Mouse (Mus musculus) forebrain, embryonic 13.5 days (tissue): ENCODE measurements around the gene Igfbp2. TPM values are rescaled to one million over a fixed set of nuclear protein-coding genes. Genes with fewer than 3 reads are reported as not detected.

Experiments
- ATAC-seq: fragments of 200-750 bp; cut with Nextera tagmentation; 2 replicates; pipeline ENCODE4 v1.8.0; 2017
- H3K27ac ChIP-seq: fragments of 300-500 bp; sonication (generic); 2 replicates; pipeline ENCODE4 v1.5.1; 2015; ENCODE audit warnings: inconsistent platforms, mild to moderate bottlenecking, moderate library complexity
- H3K27me3 ChIP-seq: fragments of 300-500 bp; sonication (generic); 2 replicates; pipeline ENCODE4 v1.6.1; 2015; ENCODE audit warnings: mild to moderate bottlenecking, inconsistent platforms
- H3K36me3 ChIP-seq: fragments of 300-500 bp; sonication (generic); 2 replicates; pipeline ENCODE4 v1.6.1; 2015; ENCODE audit warnings: mild to moderate bottlenecking, inconsistent platforms; ENCODE audit not compliant: poor library complexity, severe bottlenecking
- H3K4me1 ChIP-seq: fragments of 300-500 bp; sonication (generic); 2 replicates; pipeline ENCODE4 v1.6.1; 2015; ENCODE audit warnings: inconsistent platforms
- H3K4me2 ChIP-seq: fragments of 300-500 bp; sonication (generic); 2 replicates; pipeline ENCODE4 v1.6.1; 2015; ENCODE audit warnings: inconsistent platforms, mild to moderate bottlenecking, moderate library complexity
- H3K4me3 ChIP-seq: fragments of 300-500 bp; sonication (generic); 2 replicates; pipeline ENCODE4 v1.5.1; 2015; ENCODE audit warnings: mild to moderate bottlenecking, inconsistent platforms
- H3K9ac ChIP-seq: fragments of 300-500 bp; sonication (generic); 2 replicates; pipeline ENCODE4 v1.6.1; 2015; ENCODE audit warnings: mild to moderate bottlenecking, inconsistent platforms
- H3K9me3 ChIP-seq: fragments of 300-500 bp; sonication (generic); replicated peaks from 2 replicates; pipeline ENCODE4 v1.6.1; 2016; ENCODE audit warnings: inconsistent platforms
- WGBS: fragments of 180-500 bp; shearing (Covaris S2); methylation state at CpG from one replicate; pipeline ENCODE4 v1.1.7; 2015; 5-methylcytosine and 5-hydroxymethylcytosine counted together
- polyA plus RNA-seq: library from polyadenylated mRNA; unstranded; fragments of >200 nt; fragmentation: Nextera tagmentation; extraction: Ambion mirVana; gene quantifications from 2 replicates; pipeline ENCODE4 v1.2.1, GENCODE M21; 2015

Gene Igfbp2
- 319 and 349 TPM in 2 replicates for polyA plus RNA-seq

DNA sequence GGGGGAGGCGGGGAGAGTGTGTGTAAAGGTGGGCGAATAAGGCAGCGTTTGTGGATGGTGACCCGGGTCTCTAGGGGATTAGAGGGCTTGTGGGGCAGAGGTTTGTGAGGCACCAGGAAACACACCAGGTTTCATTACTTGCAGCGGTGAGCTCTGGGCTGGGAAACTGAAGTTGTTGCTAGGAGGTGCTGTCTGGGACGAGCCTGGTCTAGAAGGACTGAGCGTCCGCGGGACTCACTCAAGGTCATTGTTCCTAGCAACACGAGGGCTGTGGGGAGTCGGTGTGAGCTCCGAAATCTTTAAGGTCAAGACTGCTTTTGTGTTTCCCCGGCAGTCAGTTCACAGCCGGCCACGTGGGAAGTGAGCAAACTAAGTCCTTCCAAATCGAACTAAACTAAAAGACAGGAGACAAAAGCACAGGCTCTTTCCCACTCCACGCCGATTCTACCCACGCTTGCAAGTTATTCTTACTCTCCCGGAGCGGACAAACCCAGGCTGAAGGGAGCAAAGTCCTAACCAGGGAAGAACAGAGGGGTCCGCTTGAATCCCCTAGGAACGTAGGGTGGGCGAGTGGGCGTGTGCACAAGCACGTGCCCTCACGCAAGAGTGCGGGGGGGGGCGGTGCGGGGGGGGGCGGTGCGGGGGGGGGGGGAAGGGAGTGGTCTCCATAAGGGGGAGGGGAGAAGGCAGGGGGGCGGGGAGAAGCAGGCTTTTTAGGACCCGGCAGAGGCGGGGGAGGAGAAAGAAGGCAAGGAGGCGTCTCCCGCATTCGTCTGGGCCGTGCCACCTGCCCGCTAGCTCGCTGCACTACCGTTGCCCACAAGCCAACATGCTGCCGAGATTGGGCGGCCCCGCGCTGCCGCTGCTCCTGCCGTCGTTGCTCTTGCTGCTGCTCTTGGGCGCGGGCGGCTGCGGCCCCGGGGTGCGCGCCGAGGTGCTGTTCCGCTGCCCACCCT, at the start of gene Igfbp2:
Gene Igfbp2, plus strand, starts transcription at position 753 of the 956 bp plus-strand sequence.
- Histone ChIP-seq H3K9ac (peak within 1 kb of the TSS; percentile 90), H3K4me1 (peaks cover 37% of the 10 kb centered on the region), H3K27me3 (no peaks in the 10 kb centered on the region), H3K4me2 (peak within 1 kb of the TSS; percentile 76), H3K4me3 (peak within 1 kb of the TSS; percentile 75), H3K9me3 (no peaks in the 10 kb centered on the region), H3K27ac (peak within 1 kb of the TSS; percentile 88), H3K36me3 (peaks cover 5% of the 10 kb centered on the region; the same call in 1 of the 2 replicates)
- WGBS, result under 1% methylated on average over 27 of the region's 58 CpGs
- ATAC-seq, result peak; percentile 86

DNA sequence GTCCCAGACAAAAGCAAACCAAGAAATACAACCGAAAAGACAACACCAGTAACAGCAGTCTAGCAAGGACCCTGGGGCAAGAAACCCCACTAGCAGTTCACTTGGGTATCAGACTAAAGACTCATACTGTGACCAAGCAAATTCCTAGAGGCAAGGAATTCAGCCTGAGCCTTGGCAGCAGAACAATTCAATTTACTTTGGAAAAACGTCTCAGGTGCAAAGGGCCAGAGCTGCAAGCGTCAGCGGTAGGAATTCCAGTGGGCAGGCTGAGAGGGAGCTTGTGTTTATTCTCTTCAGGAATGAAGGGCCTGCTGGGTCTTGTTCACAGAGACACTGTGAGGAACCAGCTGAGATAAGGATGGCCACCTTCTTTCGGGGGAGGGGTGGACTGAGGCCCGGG, 45.5 kb upstream of the Igfbp2 start:
- Histone ChIP-seq H3K9ac (no peak overlapping the region), H3K27ac (no peak overlapping the region), H3K4me3 (no peak overlapping the region), H3K36me3 (no peaks in the 10 kb centered on the region), H3K9me3 (no peaks in the 10 kb centered on the region), H3K27me3 (no peaks in the 10 kb centered on the region), H3K4me1 (no peaks in the 10 kb centered on the region), H3K4me2 (no peak overlapping the region)
- ATAC-seq, result no peak
- WGBS, result 27% methylated on average over 6 of the region's 6 CpGs

DNA sequence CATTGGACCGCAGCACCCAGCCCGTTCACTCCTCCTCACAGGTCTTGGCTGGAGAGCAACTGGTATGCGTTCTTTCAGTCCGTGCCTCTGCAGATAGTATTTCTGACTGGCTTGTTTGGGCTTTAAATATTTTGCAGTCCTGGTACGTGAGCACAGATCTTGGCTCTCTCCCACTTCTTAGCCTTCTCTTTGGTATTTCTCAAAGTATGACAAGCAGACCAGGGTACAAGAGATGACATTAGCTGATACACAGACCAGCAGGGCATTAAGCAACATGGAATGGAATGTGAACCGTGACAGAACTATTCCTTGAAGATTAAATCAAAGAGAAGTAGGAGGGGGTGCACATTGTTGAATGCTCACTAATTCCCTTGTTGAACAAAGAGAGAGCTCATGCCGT, 43.6 kb upstream of the Igfbp2 start:
- ATAC-seq, result no peak

DNA sequence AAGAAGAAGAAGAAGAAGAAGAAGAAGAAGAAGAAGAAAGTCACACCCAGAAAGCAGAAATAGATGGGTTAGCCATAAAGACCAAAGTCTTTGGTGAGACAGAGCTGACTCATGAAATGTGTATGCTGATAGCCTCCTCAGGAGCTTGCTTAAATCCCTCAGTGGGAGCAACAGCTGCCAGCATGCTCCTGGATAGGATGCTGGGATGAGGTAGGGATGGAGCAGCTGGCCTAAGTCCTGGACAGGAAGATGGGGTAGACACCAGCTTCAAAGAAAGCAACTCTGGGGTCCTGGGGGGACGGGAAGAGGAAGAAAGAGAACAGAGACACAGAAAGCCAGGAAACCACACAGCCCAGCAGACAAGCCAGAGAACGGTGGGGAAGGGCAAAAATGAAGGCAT, 41.0 kb upstream of the Igfbp2 start:
- Histone ChIP-seq H3K4me1 (no peaks in the 10 kb centered on the region), H3K27me3 (no peaks in the 10 kb centered on the region), H3K9me3 (no peaks in the 10 kb centered on the region), H3K9ac (no peak overlapping the region), H3K27ac (no peak overlapping the region), H3K4me2 (no peak overlapping the region), H3K4me3 (no peak overlapping the region), H3K36me3 (no peaks in the 10 kb centered on the region)
- ATAC-seq, result no peak
- WGBS, result 78% methylated on average over 2 of the region's 2 CpGs

More for the DNA sequence above, 43.6 kb upstream of the Igfbp2 start:
- Histone ChIP-seq H3K27ac (no peak overlapping the region), H3K9me3 (no peaks in the 10 kb centered on the region), H3K9ac (no peak overlapping the region), H3K4me3 (no peak overlapping the region), H3K4me2 (no peak overlapping the region), H3K27me3 (no peaks in the 10 kb centered on the region), H3K36me3 (no peaks in the 10 kb centered on the region), H3K4me1 (no peaks in the 10 kb centered on the region)
- 36% methylated on average over 7 of the region's 7 CpGs for WGBS

DNA sequence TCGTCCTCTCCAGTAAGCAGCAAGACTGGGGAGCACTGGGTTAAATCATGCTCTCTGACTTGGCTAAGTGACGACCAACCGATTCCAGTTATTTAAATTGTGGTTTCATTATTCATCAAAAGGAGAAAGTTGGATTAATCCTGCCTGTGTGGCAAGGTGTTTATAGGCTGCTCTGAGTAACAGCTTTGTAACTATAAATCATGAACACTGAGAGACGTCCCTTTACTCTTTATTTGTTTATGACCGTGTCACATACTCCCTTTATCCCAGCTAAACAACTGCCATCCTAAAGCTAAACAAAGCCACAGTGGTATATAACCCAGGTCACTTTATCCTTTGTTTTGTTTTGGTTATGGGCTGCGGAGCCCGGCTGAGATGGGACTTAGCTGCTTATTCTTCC, 40.3 kb upstream of the Igfbp2 start:
- no peak overlapping the region for H3K4me3 ChIP-seq
- H3K27me3 ChIP-seq, result no peaks in the 10 kb centered on the region
- no peaks in the 10 kb centered on the region for H3K36me3 ChIP-seq
- no peak overlapping the region for H3K4me2 ChIP-seq
- H3K9ac ChIP-seq, result no peak overlapping the region
- 27% methylated on average over 7 of the region's 7 CpGs for WGBS
- no peak overlapping the region for H3K27ac ChIP-seq
- no peak for ATAC-seq
- H3K4me1 ChIP-seq, result no peaks in the 10 kb centered on the region
- H3K9me3 ChIP-seq, result no peaks in the 10 kb centered on the region

DNA sequence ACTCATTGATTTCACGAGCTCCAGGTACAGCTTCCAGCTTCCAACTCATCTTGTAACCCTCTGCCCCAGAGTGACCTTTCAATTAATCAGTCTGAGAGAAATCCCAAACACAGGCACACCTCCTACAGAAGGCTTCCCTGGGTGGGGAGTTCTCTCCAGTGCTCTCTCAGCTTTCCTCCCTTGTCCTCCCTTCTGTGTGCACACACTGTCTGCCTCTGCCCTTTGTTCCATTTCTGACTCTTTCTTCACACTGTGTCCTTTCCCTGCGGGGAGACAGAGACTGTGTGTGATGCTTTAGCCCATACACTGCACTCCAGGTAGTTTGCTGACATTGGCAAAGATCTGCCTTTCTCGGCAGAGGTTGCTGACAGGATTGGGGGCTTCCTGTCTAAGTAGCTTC, 33.6 kb upstream of the Igfbp2 start:
- ATAC-seq, result no peak
- 36% methylated on average over 3 of the region's 3 CpGs for WGBS
- Histone ChIP-seq H3K9ac (no peak overlapping the region), H3K4me3 (no peak overlapping the region), H3K4me2 (no peak overlapping the region), H3K36me3 (no peaks in the 10 kb centered on the region), H3K4me1 (0 out of 2 replicates have a peak, but pooled peaks cover 6% of the 10 kb centered on the region), H3K27me3 (no peaks in the 10 kb centered on the region), H3K9me3 (no peaks in the 10 kb centered on the region), H3K27ac (no peak overlapping the region)

DNA sequence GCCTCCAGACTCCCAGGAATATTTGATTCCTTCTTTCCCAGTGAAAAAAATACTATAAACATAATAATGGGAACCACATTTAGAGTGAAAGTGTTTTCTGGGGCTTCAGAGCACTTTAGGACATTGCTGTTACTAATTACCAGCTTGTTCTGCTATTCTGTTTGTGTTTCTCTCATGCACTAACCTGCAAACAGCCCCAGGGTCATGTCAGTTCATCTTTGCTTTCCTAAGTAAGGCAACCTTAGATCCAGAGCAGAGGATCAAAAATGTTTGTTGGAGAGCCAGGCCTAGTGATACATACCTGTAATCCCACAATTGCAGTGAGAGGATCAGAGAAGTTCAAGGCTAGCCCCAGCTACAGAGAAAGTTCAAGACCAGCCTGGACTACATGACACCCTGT, 32.6 kb upstream of the Igfbp2 start:
- Histone ChIP-seq H3K4me2 (no peak overlapping the region), H3K4me3 (no peak overlapping the region), H3K36me3 (no peaks in the 10 kb centered on the region), H3K4me1 (0 out of 2 replicates have a peak, but pooled peaks cover 6% of the 10 kb centered on the region), H3K9me3 (no peaks in the 10 kb centered on the region), H3K27ac (no peak overlapping the region), H3K9ac (no peak overlapping the region), H3K27me3 (no peaks in the 10 kb centered on the region)
- ATAC-seq, result no peak

DNA sequence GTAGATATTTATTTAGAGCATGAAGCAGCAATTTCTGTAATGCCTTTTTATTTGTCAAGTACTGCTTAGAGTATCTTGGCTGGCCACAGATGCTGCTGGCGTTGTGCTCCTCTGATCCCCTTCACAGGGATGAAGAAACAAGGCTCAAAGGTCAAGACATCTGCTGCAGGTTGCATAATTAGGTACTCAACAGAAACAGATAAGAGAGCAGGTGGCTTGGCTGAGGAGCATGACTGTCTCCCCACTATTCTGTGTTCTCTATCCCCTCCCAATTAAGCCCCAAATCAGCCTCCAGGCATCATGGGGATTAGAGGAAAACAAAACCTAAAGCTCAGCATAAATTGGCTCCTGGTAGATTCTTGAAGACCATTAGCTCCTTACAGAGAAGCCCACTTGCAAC, 32.0 kb upstream of the Igfbp2 start:
- H3K36me3 ChIP-seq, result no peaks in the 10 kb centered on the region
- no peak overlapping the region for H3K27ac ChIP-seq
- no peak overlapping the region for H3K4me3 ChIP-seq
- H3K9ac ChIP-seq, result no peak overlapping the region
- no peak for ATAC-seq
- H3K27me3 ChIP-seq, result no peaks in the 10 kb centered on the region
- 0 out of 2 replicates have a peak, but pooled peaks cover 6% of the 10 kb centered on the region for H3K4me1 ChIP-seq
- 10% methylated on average over 1 of the region's 1 CpGs for WGBS
- no peak overlapping the region for H3K4me2 ChIP-seq
- H3K9me3 ChIP-seq, result no peaks in the 10 kb centered on the region

DNA sequence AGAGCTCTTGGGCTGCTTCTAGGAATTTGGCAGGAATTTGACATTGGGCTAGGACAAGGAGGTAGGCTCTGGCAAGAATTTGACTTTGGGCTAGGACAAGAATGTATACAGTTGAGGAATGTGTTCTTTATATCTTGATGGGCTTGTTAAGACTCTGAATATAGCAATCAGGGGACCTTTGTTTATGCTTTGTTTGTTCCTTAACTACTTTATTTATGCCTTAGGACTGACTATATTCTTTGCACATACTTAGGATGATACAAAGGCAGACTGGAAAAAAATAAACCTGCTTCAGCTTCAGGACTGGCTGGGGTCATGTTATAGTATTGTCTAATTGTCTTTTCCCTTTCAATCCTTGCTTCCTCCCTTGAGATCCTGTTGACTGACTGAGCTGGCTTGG, 31.1 kb upstream of the Igfbp2 start:
- 0 out of 2 replicates have a peak, but pooled peaks cover 6% of the 10 kb centered on the region for H3K4me1 ChIP-seq

DNA sequence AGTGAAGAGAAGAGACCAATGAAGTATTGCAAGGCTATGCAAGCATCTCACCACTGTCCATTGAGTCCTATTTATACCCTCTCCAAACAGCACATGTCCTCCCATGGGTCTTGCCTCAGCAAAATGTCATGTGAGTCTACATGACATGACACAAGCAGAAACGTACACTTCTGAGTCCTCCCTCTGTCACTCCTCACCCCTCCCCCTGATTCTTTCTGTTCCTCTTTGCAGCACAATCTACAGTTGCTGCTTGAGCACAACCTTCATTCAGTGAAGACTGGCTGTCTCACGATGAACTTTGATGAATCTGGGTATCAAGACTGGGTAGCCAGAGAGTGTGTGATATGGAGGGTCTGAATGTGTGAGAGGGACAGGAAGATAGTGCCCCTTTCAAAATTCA, 28.2 kb upstream of the Igfbp2 start:
- Histone ChIP-seq H3K27me3 (no peaks in the 10 kb centered on the region), H3K9me3 (no peaks in the 10 kb centered on the region), H3K4me1 (0 out of 2 replicates have a peak, but pooled peaks cover 6% of the 10 kb centered on the region), H3K4me3 (no peak overlapping the region), H3K27ac (no peak overlapping the region), H3K9ac (no peak overlapping the region), H3K36me3 (no peaks in the 10 kb centered on the region), H3K4me2 (no peak overlapping the region)
- no peak for ATAC-seq
- WGBS, result 86% methylated on average over 2 of the region's 2 CpGs

More for the DNA sequence above, 31.1 kb upstream of the Igfbp2 start:
- no peak overlapping the region for H3K4me2 ChIP-seq
- ATAC-seq, result no peak
- no peak overlapping the region for H3K4me3 ChIP-seq
- H3K27ac ChIP-seq, result no peak overlapping the region
- no peak overlapping the region for H3K9ac ChIP-seq
- H3K36me3 ChIP-seq, result no peaks in the 10 kb centered on the region
- H3K27me3 ChIP-seq, result no peaks in the 10 kb centered on the region
- H3K9me3 ChIP-seq, result no peaks in the 10 kb centered on the region

DNA sequence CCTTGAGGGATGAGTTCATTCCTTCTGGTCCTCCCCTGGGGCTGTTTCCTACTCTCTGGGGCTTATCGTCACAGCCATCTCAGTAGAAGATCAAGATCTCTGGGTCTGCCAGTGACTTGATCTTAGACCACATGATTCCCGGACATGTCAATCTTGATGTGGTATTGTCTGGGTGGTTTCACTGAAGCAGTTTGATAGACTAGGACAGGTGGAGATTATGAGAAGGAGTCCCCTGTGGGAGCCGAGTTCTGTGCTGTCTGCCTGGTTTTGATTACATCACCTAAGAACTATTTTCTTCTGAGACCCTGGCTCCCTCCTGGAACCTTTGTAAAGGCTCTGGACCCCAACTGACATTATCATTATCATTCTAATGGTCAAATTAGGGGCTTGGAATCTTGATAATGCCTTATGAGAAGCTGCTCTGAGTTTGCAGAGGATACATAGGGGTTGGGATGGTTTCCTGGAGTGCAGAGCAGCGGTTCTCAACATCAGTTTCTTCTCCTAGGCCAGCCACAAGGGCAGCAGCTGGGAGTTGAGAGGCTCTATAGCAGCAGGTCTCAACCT, 27.1 kb upstream of the Igfbp2 start:
- Histone ChIP-seq H3K9me3 (no peaks in the 10 kb centered on the region), H3K9ac (no peak overlapping the region), H3K36me3 (no peaks in the 10 kb centered on the region), H3K4me3 (no peak overlapping the region), H3K4me2 (no peak overlapping the region), H3K27me3 (no peaks in the 10 kb centered on the region), H3K27ac (no peak overlapping the region), H3K4me1 (0 out of 2 replicates have a peak, but pooled peaks cover 5% of the 10 kb centered on the region)
- ATAC-seq, result no peak
- 63% methylated on average over 4 of the region's 4 CpGs for WGBS

DNA sequence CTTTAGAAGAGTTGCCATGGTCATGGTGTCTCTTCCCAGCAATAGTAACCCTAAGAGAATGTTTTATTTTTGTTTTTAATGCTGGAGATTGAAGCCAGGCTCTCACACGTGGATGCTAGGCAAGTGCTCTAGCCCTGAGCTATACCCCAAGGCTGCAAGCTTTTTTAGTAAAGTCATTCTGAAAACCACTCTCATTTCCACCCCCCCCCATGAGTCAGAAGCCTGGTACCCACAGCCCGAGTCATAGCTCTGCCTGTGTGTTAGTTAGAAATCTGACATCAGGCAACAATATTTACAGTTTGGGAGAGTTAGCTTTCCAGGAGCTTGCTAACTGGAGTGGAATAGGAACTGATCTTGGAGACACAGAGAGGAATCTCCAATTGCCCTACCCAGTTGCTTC, 25.9 kb upstream of the Igfbp2 start:
- no peaks in the 10 kb centered on the region for H3K4me1 ChIP-seq
- H3K36me3 ChIP-seq, result no peaks in the 10 kb centered on the region
- H3K9me3 ChIP-seq, result no peaks in the 10 kb centered on the region
- H3K9ac ChIP-seq, result no peak overlapping the region
- WGBS, result 86% methylated on average over 2 of the region's 2 CpGs
- no peak overlapping the region for H3K4me2 ChIP-seq
- no peak overlapping the region for H3K27ac ChIP-seq
- ATAC-seq, result no peak
- no peaks in the 10 kb centered on the region for H3K27me3 ChIP-seq
- H3K4me3 ChIP-seq, result no peak overlapping the region
